Mouse (Mus musculus): ENCODE measurements around the gene Apoc2. TPM values are rescaled to one million over a fixed set of nuclear protein-coding genes. Genes with fewer than 3 reads are reported as not detected.

Apoc2 gene
- polyA plus RNA-seq, 1 experiment from 2014 or later, result not detected

GRCm38 (mm10) chr7:19713598-19713997 is 35.9 kb upstream of the Apoc2 start:
- Histone ChIP-seq H3K4me1 (peaks cover 19% of the 10 kb centered on the region), H3K4me2 (peak overlapping the region; percentile 92), H3K4me3 (peak overlapping the region; percentile 100; the same call in 1 of the 2 replicates), H3K9me3 (no peaks in the 10 kb centered on the region), H3K36me3 (peaks cover 64% of the 10 kb centered on the region), H3K27ac (no peak overlapping the region), H3K9ac (no peak overlapping the region; the same call in 1 of the 2 replicates), H3K27me3 (no peaks in the 10 kb centered on the region)
- ATAC-seq (ENCODE audit: insufficient number of reproducible peaks, insufficient read depth, low FRiP score, low TSS enrichment, low read depth), result no peak
- WGBS, result 87% methylated on average over 9 of the region's 9 CpGs

DNA sequence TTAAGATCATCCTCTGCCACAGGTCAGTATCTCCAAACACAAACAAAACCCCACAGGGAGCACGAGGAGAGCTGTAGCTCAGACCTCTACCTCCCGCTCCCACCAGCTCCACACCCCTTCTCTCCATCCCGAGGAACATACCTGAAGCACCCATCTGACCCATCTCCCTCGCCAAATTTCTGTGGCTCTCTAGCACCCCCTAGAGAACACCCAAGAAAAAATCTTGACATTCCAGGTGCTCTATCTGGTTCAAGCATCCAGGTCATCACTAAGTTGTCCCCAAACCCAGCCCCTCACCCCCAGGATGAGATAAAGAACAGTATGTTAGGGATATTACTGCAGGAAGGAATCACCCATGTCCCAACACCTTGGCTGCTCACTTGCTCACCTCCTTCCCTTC is 35.5 kb upstream of the Apoc2 start:
- WGBS, result 53% methylated on average over 4 of the region's 4 CpGs
- Histone ChIP-seq H3K27ac (no peak overlapping the region), H3K4me3 (no peak overlapping the region), H3K4me1 (peaks cover 19% of the 10 kb centered on the region), H3K9me3 (no peaks in the 10 kb centered on the region), H3K27me3 (no peaks in the 10 kb centered on the region), H3K36me3 (peaks cover 64% of the 10 kb centered on the region), H3K9ac (no peak overlapping the region; the same call in 1 of the 2 replicates), H3K4me2 (no peak overlapping the region)
- no peak for ATAC-seq (ENCODE audit: insufficient number of reproducible peaks, insufficient read depth, low FRiP score, low TSS enrichment, low read depth)

DNA sequence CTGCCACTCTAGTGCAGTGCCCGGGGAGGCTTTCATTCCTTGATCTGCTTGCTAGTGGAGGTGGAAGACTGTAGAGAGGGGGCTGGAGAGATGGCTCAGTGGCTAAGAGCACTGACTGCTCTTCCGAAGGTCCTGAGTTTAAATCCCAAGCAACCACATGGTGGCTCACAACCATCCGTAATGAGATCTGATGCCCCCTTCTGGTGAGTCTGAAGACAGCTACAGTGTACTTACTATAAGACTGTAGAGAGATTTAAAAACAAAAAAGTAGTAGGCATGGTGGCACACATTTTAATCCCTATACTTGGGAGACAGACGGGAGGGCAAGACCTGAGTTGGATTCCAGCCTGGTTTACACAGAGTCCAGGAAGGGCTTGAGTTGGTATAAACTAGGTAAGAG is 34.7 kb upstream of the Apoc2 start:
- Histone ChIP-seq H3K9ac (no peak overlapping the region), H3K4me3 (no peak overlapping the region), H3K4me1 (peaks cover 19% of the 10 kb centered on the region), H3K27ac (no peak overlapping the region), H3K36me3 (peaks cover 67% of the 10 kb centered on the region), H3K9me3 (no peaks in the 10 kb centered on the region), H3K4me2 (no peak overlapping the region), H3K27me3 (no peaks in the 10 kb centered on the region)
- no peak for ATAC-seq (ENCODE audit: insufficient number of reproducible peaks, insufficient read depth, low FRiP score, low TSS enrichment, low read depth)
- WGBS, result 68% methylated on average over 4 of the region's 4 CpGs

DNA sequence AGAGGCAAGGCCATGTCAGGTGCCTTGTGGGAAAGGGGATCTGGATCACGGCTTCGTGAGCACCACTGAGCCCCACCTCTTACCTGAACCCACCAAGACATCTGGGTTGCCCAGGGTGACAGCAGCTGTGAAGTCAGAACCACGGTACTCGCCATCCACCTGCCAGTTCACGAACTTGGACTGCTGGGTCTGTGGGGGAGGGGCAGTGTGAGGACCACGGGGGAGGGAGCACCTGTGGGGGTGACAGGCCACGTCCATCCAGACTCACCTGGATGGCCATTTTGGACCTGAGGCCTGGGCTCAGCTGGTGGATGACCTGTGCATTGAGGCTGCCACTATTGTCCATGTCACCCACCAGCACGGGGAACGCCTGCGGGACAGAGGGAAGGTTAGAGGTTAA is 32.9 kb upstream of the Apoc2 start:
- 92% methylated on average over 10 of the region's 10 CpGs for WGBS
- H3K9me3 ChIP-seq, result no peaks in the 10 kb centered on the region
- H3K4me2 ChIP-seq, result no peak overlapping the region
- H3K4me3 ChIP-seq, result no peak overlapping the region
- H3K4me1 ChIP-seq, result peaks cover 13% of the 10 kb centered on the region
- no peak overlapping the region for H3K9ac ChIP-seq
- peaks cover 77% of the 10 kb centered on the region for H3K36me3 ChIP-seq
- H3K27me3 ChIP-seq, result no peaks in the 10 kb centered on the region
- no peak for ATAC-seq (ENCODE audit: insufficient number of reproducible peaks, insufficient read depth, low FRiP score, low TSS enrichment, low read depth)
- H3K27ac ChIP-seq, result no peak overlapping the region

GRCm38 (mm10) chr7:19705271-19705670 is 27.5 kb upstream of the Apoc2 start:
- H3K4me2 ChIP-seq, result no peak overlapping the region
- peaks cover 6% of the 10 kb centered on the region for H3K4me1 ChIP-seq
- H3K27ac ChIP-seq, result no peak overlapping the region
- H3K27me3 ChIP-seq, result no peaks in the 10 kb centered on the region
- WGBS, result 94% methylated on average over 7 of the region's 7 CpGs
- H3K36me3 ChIP-seq, result peaks cover 82% of the 10 kb centered on the region
- H3K9ac ChIP-seq, result no peak overlapping the region
- no peak overlapping the region for H3K4me3 ChIP-seq
- no peaks in the 10 kb centered on the region for H3K9me3 ChIP-seq
- no peak for ATAC-seq (ENCODE audit: insufficient number of reproducible peaks, insufficient read depth, low FRiP score, low TSS enrichment, low read depth)

DNA sequence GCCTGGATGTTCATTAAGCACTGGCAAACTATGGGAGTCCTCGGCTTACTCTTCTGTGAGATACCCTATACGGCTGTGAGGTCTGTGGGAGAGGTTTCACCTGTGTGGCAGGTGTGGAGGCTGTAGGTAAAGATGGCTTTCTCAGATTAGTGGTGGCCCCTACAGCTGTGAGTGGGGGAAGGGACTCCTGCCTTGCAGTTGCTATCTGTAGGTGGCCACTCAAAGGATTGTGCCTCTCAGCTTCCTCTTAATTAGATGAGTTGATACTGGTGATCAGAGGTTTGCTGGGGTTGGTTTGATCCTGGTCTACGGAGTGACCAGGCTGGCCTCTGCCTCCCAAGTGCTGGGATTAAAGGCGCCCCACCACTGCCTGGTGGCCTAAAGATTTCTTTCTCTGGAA is 26.7 kb upstream of the Apoc2 start:
- Histone ChIP-seq H3K9me3 (no peaks in the 10 kb centered on the region), H3K4me3 (no peak overlapping the region), H3K27ac (no peak overlapping the region), H3K4me2 (no peak overlapping the region), H3K27me3 (no peaks in the 10 kb centered on the region), H3K36me3 (peaks cover 76% of the 10 kb centered on the region), H3K9ac (no peak overlapping the region), H3K4me1 (peaks cover 9% of the 10 kb centered on the region)
- no peak for ATAC-seq (ENCODE audit: insufficient number of reproducible peaks, insufficient read depth, low FRiP score, low TSS enrichment, low read depth)
- 92% methylated on average over 4 of the region's 4 CpGs for WGBS

DNA sequence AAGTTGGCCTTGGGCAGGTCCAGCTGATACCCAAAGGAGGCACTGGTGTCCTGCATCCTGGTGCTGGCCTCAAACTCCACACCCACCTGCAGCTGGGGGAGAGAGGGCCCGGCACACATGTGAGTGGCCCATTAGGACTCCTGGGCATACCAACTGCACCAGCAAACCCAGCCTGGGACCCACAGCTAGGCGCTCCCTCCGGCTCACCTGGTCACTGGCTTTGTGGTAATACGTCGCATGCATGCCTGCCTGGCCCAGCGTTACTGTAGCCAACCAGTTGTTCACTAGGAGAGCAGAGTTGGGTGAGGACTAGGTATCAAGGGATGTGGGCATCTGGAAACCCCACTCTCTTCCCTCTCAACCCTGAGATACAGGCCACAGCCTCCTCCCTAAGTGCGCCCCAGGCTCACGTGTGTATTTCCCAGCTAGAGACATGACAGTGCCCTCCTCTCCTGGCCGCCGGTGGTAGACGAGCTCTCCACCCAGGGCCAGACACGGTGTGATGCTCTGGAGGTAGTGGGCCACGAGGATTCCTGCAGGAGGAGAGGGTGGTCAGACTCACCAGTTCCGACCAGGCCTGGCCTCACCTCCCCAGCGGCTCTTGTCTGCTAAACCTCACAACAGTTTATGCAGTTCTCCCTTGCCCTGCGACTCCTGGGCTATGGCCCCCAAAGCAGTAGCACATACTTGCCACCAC is 25.3 kb upstream of the Apoc2 start:
- H3K4me3 ChIP-seq, result no peak overlapping the region

GRCm38 (mm10) chr7:19701069-19701761 is 23.5 kb upstream of the Apoc2 start:
- ATAC-seq (ENCODE audit: insufficient number of reproducible peaks, insufficient read depth, low FRiP score, low TSS enrichment, low read depth), result peak; percentile 50

More for the DNA sequence above, 25.3 kb upstream of the Apoc2 start:
- Histone ChIP-seq H3K36me3 (peaks cover 63% of the 10 kb centered on the region), H3K4me1 (peaks cover 23% of the 10 kb centered on the region), H3K27me3 (no peaks in the 10 kb centered on the region), H3K9me3 (no peaks in the 10 kb centered on the region), H3K9ac (no peak overlapping the region), H3K27ac (no peak overlapping the region), H3K4me2 (no peak overlapping the region)
- WGBS, result 90% methylated on average over 16 of the region's 16 CpGs
- no peak for ATAC-seq (ENCODE audit: insufficient number of reproducible peaks, insufficient read depth, low FRiP score, low TSS enrichment, low read depth)

DNA sequence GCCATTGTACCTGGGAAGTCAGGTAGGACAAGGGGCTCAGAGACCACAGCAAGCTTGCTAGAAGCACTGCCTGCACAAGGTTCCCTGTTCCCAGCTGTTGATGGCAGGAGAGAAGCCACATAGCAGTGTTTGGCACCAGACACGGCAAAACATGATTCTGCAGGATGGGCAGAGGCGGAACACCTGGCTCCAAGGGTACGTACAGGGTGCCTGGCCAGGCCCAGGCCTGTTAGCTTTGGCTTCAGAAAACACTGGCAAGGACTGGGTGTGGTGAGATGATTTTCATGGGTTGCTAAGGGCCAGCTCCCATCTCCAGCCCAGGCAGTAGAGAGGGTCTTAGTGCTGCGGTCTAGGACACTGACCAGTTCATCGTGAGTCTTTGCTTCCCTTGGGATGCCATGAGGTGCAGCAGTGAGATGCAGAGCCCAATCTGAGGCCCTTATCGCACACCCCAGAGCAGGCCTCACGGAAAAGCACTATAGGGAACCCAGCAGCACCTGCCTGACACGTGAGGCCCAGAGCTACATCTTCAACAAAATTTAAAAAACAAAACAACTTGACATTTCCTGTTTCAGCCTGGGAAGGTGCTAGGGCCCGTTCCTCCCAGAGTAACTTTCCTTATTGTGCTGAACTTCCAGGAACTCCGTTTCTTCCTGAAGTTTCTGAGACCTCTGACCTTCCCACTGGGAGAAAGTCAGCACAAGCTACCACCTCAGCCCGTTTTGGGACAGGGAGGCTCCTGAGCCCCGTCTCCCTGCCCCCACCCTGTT is 22.7 kb upstream of the Apoc2 start:
- ATAC-seq (ENCODE audit: insufficient number of reproducible peaks, insufficient read depth, low FRiP score, low TSS enrichment, low read depth), result no peak

More at GRCm38 (mm10) chr7:19701069-19701761, 23.5 kb upstream of the Apoc2 start:
- peaks cover 58% of the 10 kb centered on the region for H3K36me3 ChIP-seq
- no peak overlapping the region for H3K4me3 ChIP-seq
- H3K9ac ChIP-seq, result no peak overlapping the region
- H3K4me2 ChIP-seq, result peak overlapping the region; percentile 28; the same call in 1 of the 2 replicates
- no peaks in the 10 kb centered on the region for H3K27me3 ChIP-seq
- WGBS, result 31% methylated on average over 22 of the region's 22 CpGs
- H3K9me3 ChIP-seq, result peaks cover 7% of the 10 kb centered on the region; the same call in 1 of the 2 replicates
- peaks cover 25% of the 10 kb centered on the region for H3K4me1 ChIP-seq
- peak overlapping the region; percentile 51; the same call in 1 of the 2 replicates for H3K27ac ChIP-seq

GRCm38 (mm10) chr7:19699827-19700148 is 22.0 kb upstream of the Apoc2 start:
- Histone ChIP-seq H3K27ac (no peak overlapping the region), H3K9me3 (peaks cover 7% of the 10 kb centered on the region; the same call in 1 of the 2 replicates), H3K27me3 (no peaks in the 10 kb centered on the region), H3K4me3 (no peak overlapping the region), H3K36me3 (peaks cover 52% of the 10 kb centered on the region), H3K4me2 (peak overlapping the region; percentile 83; the same call in 1 of the 2 replicates), H3K4me1 (peaks cover 25% of the 10 kb centered on the region), H3K9ac (no peak overlapping the region)
- no peak for ATAC-seq (ENCODE audit: insufficient number of reproducible peaks, insufficient read depth, low FRiP score, low TSS enrichment, low read depth)
- 80% methylated on average over 4 of the region's 4 CpGs for WGBS

More for the DNA sequence above, 22.7 kb upstream of the Apoc2 start:
- H3K27me3 ChIP-seq, result no peaks in the 10 kb centered on the region
- no peak overlapping the region for H3K4me3 ChIP-seq
- peak overlapping the region; percentile 28; the same call in 1 of the 2 replicates for H3K4me2 ChIP-seq
- H3K9me3 ChIP-seq, result peaks cover 7% of the 10 kb centered on the region; the same call in 1 of the 2 replicates
- H3K9ac ChIP-seq, result no peak overlapping the region
- peak overlapping the region; percentile 51; the same call in 1 of the 2 replicates for H3K27ac ChIP-seq
- peaks cover 25% of the 10 kb centered on the region for H3K4me1 ChIP-seq
- WGBS, result 62% methylated on average over 12 of the region's 12 CpGs
- peaks cover 59% of the 10 kb centered on the region for H3K36me3 ChIP-seq

Data from embryonic facial prominence, embryonic 13.5 days (tissue).